Mouse (Mus musculus): ENCODE measurements around the gene Dhrs3. TPM values are rescaled to one million over a fixed set of nuclear protein-coding genes. Genes with fewer than 3 reads are reported as not detected.

Gene Dhrs3
- polyA plus RNA-seq, 2 experiments from 2014 or later, result 64.4 to 105 TPM

- ATAC-seq, result peak; percentile 35
Measured at GRCm38 (mm10) chr4:144898036-144898649, 5.5 kb downstream of the Dhrs3 start.

- no peak for ATAC-seq
Measured at GRCm38 (mm10) chr4:144898737-144899136, 6.1 kb downstream of the Dhrs3 start.

- ATAC-seq, result peak; percentile 51
Measured at GRCm38 (mm10) chr4:144901561-144902111, 9.0 kb downstream of the Dhrs3 start.

GRCm38 (mm10) chr4:144903088-144903487, 10.5 kb downstream of the Dhrs3 start:
- no peak for ATAC-seq

GRCm38 (mm10) chr4:144903932-144904331, 11.3 kb downstream of the Dhrs3 start:
- ATAC-seq, result no peak

GRCm38 (mm10) chr4:144905128-144905527, 12.5 kb downstream of the Dhrs3 start:
- ATAC-seq, result no peak

GRCm38 (mm10) chr4:144906001-144906889, 13.6 kb downstream of the Dhrs3 start:
- ATAC-seq, result no peak

- no peak for ATAC-seq
Measured at GRCm38 (mm10) chr4:144906978-144907703, 14.5 kb downstream of the Dhrs3 start.

- no peak for ATAC-seq
Measured at GRCm38 (mm10) chr4:144908825-144909224, 16.2 kb downstream of the Dhrs3 start.

- no peak for ATAC-seq
Measured at GRCm38 (mm10) chr4:144910281-144910680, 17.7 kb downstream of the Dhrs3 start.

GRCm38 (mm10) chr4:144913298-144914152, 20.9 kb downstream of the Dhrs3 start:
- no peak for ATAC-seq

- ATAC-seq, result no peak
Measured at GRCm38 (mm10) chr4:144916520-144916919, 23.9 kb downstream of the Dhrs3 start.

- ATAC-seq, result no peak
Measured at GRCm38 (mm10) chr4:144917101-144917500, 24.5 kb downstream of the Dhrs3 start.

GRCm38 (mm10) chr4:144918501-144918900, 25.9 kb downstream of the Dhrs3 start:
- ATAC-seq, result no peak

GRCm38 (mm10) chr4:144928693-144929436, 36.2 kb downstream of the Dhrs3 start:
- ATAC-seq, result no peak

- no peak for ATAC-seq
Measured at GRCm38 (mm10) chr4:144929811-144930221, 37.2 kb downstream of the Dhrs3 start.

GRCm38 (mm10) chr4:144930366-144930765, 37.7 kb downstream of the Dhrs3 start:
- no peak for ATAC-seq

- ATAC-seq, result no peak
Measured at GRCm38 (mm10) chr4:144931167-144931566, 38.5 kb downstream of the Dhrs3 start.

GRCm38 (mm10) chr4:144934501-144934900, 41.9 kb downstream of the Dhrs3 start:
- no peak for ATAC-seq

- no peak for ATAC-seq
Measured at GRCm38 (mm10) chr4:144936563-144937154, 44.0 kb downstream of the Dhrs3 start.

Measured in CD4-positive, CD25-positive, alpha-beta regulatory T cell, adult 4 months (primary cell).